Mouse (Mus musculus): ENCODE measurements around the gene Frmd4a.

The Frmd4a gene

GRCm38 (mm10) chr2:4486185-4486584, 468.7 kb downstream of the Frmd4a start:
- no peak for DNase-seq (ENCODE audit: low spot score in 2 of 2)

GRCm38 (mm10) chr2:4487280-4487679, 469.8 kb downstream of the Frmd4a start:
- DNase-seq (ENCODE audit: low spot score in 2 of 2) = no peak

GRCm38 (mm10) chr2:4490845-4491244, 473.3 kb downstream of the Frmd4a start:
- no peak for DNase-seq (ENCODE audit: low spot score in 2 of 2)

- DNase-seq (ENCODE audit: low spot score in 2 of 2) = peak; percentile 59 to 72
These were observed 475.3 kb downstream of the Frmd4a start for GRCm38 (mm10) chr2:4492485-4493481.

- no peak for DNase-seq (ENCODE audit: low spot score in 2 of 2)
These were observed 477.0 kb downstream of the Frmd4a start for GRCm38 (mm10) chr2:4494478-4494877.

GRCm38 (mm10) chr2:4499257-4499656, 481.7 kb downstream of the Frmd4a start:
- DNase-seq (ENCODE audit: low spot score in 2 of 2) = no peak

GRCm38 (mm10) chr2:4499916-4500315, 482.4 kb downstream of the Frmd4a start:
- no peak for DNase-seq (ENCODE audit: low spot score in 2 of 2)

GRCm38 (mm10) chr2:4501257-4502027, 483.9 kb downstream of the Frmd4a start:
- DNase-seq (ENCODE audit: low spot score in 2 of 2) = no peak

- no peak for DNase-seq (ENCODE audit: low spot score in 2 of 2)
These were observed 486.9 kb downstream of the Frmd4a start for GRCm38 (mm10) chr2:4504413-4504812.

GRCm38 (mm10) chr2:4505695-4506094, 488.2 kb downstream of the Frmd4a start:
- no peak for DNase-seq (ENCODE audit: low spot score in 2 of 2)

GRCm38 (mm10) chr2:4506659-4507058, 489.1 kb downstream of the Frmd4a start:
- DNase-seq (ENCODE audit: low spot score in 2 of 2) = no peak

GRCm38 (mm10) chr2:4507887-4508615, 490.5 kb downstream of the Frmd4a start:
- DNase-seq (ENCODE audit: low spot score in 2 of 2) = no peak

- DNase-seq (ENCODE audit: low spot score in 2 of 2) = no peak
These were observed 491.6 kb downstream of the Frmd4a start for GRCm38 (mm10) chr2:4508959-4509615.

- DNase-seq (ENCODE audit: low spot score in 2 of 2) = no peak
These were observed 492.2 kb downstream of the Frmd4a start for GRCm38 (mm10) chr2:4509739-4510138.

- DNase-seq (ENCODE audit: low spot score in 2 of 2) = no peak
These were observed 492.9 kb downstream of the Frmd4a start for GRCm38 (mm10) chr2:4510208-4511079.

GRCm38 (mm10) chr2:4511080-4511386, 493.5 kb downstream of the Frmd4a start:
- no peak for DNase-seq (ENCODE audit: low spot score in 2 of 2)

GRCm38 (mm10) chr2:4512607-4513006, 495.1 kb downstream of the Frmd4a start:
- DNase-seq (ENCODE audit: low spot score in 2 of 2) = no peak

- no peak for DNase-seq (ENCODE audit: low spot score in 2 of 2)
These were observed 498.4 kb downstream of the Frmd4a start for GRCm38 (mm10) chr2:4515910-4516309.

- no peak for DNase-seq (ENCODE audit: low spot score in 2 of 2)
These were observed 499.5 kb downstream of the Frmd4a start for GRCm38 (mm10) chr2:4516819-4517552.

Data from urinary bladder, postnatal 4 days (tissue).